Mouse (Mus musculus) v-Abl transformed pro-B cells (cell line): ENCODE measurements around the gene Tap1.
"Not testable (repeated sequence)": the region's sequence is repeated elsewhere in the genome, so short reads cannot be mapped to it uniquely, and the experiment has no call there.

Source experiments
- in situ Hi-C, 2 experiments: fragments of 400-800 bp; cut with MboI; formaldehyde crosslinking; loops; one replicate each; pipeline ENCODE4 v1.15.1; 2025; ENCODE audit not compliant: unreplicated experiment in 2 of 2

Tap1 gene

DNA sequence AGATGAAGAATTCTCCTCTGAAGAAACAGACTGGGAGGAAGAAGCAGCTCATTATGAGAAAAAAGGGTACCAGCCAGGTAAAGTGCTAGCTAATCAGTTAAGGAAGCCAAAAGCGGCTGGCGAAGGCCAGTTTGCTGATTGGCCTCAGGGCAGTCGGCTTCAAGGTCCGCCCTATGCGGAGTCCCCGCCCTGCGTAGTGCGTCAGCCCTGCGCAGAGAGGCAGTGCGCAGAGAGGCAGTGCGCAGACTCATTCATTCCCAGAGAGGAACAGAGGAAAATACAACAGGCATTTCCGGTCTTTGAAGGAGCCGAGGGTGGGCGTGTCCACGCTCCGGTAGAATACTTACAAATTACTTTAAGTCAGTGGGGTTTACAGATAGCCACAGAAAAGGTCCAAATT is 33.0 kb downstream of the Tap1 start:
- in situ Hi-C loops: not testable (repeated sequence)

DNA sequence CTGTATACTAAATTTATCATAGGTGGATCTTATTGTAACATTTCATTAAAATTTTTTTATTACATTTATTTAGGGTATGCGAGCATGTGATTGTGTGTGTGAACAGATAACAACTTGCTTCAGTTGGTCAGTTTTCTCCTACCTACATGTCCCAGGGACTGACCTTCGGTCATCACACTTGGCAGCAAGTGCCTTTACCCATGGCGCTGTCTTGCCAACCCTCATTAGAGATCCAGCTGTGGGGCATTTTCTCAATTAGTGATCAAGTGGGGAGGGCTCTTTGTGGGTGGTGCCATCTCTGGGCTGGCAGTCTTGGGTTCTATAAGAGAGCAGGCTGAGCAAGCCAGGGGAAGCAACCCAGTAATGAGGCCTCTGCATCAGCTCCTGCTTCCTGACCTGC is 37.5 kb downstream of the Tap1 start:
- in situ Hi-C loops: no loop called here

DNA sequence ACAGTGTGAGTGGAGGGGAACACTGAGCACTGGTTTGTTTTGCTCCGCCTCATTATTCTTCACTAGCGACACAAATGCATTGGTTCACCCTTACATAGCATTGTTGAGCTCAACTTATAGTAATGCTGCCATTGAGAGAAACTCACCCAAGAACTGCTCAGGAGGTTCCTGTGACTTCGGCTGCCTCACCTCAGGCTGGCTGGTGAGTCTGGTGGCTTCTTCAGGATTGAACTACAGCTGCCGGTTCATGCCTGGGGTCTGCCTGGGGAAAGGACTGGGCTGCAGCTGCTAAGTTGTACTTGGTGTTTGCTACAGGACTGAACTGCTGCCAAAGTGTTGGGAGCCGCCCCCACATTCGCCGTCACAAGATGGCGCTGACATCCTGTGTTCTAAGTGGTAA is 38.1 kb downstream of the Tap1 start:
- in situ Hi-C loops: no loop called here

DNA sequence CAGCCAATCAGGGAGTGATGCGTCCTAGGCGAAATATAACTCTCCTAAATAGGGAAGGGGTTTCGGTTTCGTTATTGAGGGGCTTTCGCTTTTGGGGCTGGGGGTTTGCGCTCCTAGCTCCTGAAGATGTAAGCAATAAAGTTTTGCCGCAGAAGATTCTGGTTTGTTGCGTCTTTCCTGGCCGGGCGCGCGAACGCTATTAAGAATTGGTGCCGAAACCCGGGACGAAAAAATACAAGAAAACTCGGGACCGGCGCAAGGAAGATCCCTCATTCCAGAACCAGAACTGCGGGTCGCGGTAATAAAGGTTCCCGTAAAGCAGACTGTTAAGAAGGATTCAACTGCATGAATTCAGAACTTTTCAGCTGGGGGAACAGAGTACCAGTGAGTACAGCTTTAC is 38.6 kb downstream of the Tap1 start:
- in situ Hi-C loops: not testable (repeated sequence)

DNA sequence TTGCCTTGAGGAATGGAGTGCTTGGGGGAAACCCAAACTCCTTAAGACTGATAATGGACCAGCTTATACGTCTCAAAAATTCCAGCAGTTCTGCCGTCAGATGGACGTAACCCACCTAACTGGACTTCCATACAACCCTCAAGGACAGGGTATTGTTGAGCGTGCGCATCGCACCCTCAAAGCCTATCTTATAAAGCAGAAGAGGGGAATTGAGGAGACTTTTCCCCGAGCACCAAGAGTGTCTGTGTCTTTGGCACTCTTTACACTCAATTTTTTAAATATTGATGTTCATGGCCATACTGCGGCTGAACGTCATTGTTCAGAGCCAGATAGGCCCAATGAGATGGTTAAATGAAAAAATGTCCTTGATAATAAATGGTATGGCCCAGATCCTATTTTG is 43.6 kb downstream of the Tap1 start:
- in situ Hi-C loops: loop anchor here in 1 of 2 experiments (10.0 kb wide), 1 partner anchor 156 kb away; no protein-coding TSS in a partner anchor

DNA sequence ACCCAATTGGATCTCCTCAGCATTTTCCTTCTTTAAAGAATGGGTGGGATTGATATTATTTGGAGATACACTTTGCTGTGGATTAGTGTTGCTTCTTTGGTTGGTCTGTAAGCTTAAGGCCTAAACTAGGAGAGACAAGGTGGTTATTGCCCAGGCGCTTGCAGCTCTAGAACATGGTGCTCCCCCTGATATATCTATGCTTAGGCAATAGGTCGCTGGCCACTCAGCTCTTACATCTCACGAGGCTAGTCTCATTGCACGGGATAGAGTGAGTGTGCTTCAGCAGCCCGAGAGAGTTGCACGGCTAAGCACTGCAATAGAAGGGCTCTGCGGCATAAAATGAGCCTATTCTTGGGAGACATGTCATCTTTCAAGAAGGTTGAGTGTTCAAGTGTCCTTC is 44.7 kb downstream of the Tap1 start:
- in situ Hi-C loops: loop anchor here in 1 of 2 experiments (10.0 kb wide), 1 partner anchor 157 kb away; no protein-coding TSS in a partner anchor

DNA sequence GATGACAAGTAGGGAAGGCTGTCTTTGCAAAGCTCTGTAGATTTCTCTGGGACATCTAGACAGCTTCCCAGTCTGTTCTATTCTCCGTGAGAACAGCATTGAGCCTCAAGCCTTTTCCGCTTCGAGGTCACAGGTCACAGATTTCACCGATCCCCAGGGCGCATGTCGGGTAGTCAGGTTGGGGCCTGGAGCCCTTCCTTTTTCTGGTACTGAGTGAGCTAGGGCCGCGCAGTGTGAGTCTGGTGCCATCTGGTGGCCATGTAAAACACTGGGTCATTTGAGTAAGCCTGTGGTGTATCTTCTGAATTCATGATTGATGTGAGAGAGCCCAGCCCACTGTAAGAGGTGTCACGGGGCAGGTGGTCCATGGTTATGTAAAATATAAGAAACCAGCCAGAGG is 47.6 kb downstream of the Tap1 start:
- in situ Hi-C loops: loop anchor here (5.0 to 10.0 kb wide), 3 partner anchors 63 to 160 kb away; no protein-coding TSS in a partner anchor

DNA sequence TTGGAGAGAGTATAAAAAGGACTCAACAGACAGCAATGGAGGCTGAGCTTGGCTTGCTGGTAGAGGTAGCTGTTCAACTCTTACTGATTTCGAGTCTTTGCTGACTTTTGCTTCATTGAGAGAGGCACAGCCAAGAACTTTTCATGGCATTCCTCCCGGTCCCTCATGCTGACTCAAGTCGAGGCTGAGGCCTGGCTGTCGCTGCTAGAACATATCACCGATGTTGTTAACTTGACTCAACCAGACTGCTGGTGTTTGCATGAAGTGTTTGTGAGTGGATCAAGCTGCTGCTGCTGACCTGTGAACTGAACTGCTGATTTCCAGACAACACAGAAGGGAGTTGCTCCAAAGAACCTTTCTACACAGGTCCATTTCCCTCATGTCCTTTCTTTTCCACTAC is 49.3 kb downstream of the Tap1 start:
- in situ Hi-C loops: loop anchor here (5.0 to 10.0 kb wide), 3 partner anchors 64 to 162 kb away; no protein-coding TSS in a partner anchor

DNA sequence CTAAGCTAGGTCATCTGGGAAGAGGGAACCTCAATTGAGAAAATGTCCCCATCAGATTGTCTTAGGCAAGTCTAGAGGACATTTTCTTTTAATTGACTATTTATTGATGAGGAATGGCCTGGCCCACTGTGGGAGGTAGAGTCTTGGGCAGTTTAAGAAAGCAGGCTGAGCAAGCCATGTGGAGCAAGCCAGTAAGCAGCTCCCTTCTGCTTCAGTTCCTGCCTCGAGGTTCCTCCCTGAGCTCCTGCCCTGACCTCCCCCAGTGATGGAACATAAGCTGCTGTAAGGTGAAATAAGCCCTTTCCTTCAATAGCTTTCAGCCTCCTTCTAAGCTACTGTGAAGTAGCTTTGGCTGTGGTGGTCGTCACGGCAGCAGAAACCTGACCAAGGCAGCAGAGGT is 50.4 kb downstream of the Tap1 start:
- in situ Hi-C loops: loop anchor here (5.0 to 10.0 kb wide), 3 partner anchors 65 to 163 kb away; no protein-coding TSS in a partner anchor

DNA sequence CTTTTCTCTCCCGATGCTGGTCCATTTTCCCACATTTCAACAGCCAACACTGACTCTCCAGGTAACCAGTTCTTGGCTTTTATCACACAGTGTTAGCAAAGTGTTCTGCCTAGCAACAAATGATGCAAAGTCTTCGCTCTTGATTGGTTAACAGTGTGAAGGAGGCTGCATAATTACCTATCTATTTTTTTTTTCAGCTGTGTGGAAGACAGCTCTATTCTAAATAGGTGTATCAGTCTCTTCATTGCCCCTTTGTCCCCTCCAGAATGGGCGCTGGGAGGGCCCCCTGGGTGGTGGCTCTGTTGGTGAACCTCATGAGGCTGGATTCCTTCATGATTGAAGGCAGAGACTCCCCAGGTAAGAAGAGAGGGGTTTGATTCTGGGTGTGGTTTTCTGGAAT is 51.4 kb downstream of the Tap1 start, which contains the start of gene H2-Ob:
TSS of gene H2-Ob (plus strand) at position 198 of the 400 bp plus-strand sequence.
- in situ Hi-C loops: loop anchor here (5.0 to 10.0 kb wide), 3 partner anchors 66 to 164 kb away; no protein-coding TSS in a partner anchor

DNA sequence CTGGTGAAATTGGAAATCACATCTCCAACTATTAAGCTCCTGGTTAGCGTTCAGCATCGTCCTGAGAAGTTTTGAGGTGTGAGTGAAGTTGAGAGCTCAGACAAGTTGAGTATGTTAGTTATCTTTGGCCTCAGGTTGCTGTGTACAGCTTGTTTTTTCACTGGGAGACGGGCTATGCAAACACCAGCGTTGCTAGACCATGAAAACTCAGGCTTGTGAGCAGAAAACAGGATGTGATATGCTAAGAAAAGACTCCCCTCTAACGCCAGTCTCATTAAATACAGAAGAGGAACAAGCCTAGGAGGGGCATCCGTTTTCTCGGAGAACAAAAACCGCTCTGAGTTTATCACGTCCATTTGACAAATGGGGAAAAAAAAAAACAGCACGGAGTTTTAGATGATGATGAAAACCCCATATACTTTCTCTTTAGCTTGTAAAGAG is 52.3 kb downstream of the Tap1 start:
- in situ Hi-C loops: loop anchor here (5.0 to 10.0 kb wide), 5 partner anchors 67 to 175 kb away; no protein-coding TSS in a partner anchor

DNA sequence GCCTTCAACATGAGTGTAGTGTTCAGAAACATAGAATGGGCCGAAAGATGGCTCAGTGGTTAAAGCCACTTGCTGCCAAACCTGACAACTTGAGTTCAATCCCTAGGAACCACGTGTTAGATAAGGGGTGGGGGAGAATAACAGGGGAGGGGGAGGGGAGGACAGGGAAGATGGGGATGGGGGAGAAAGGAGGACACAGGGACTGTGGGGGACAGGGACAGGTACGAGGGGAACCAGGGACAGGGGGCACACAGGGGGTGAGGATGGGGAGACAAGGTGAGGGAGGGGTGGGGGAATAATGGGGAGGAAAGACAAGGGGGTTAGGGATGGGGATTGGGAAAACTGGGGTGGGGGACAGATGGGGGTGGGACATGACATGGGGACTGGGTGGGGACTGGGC is 53.0 kb downstream of the Tap1 start:
- in situ Hi-C loops: loop anchor here in 1 of 2 experiments (10.0 kb wide), 2 partner anchors 144 to 174 kb away; no protein-coding TSS in a partner anchor

DNA sequence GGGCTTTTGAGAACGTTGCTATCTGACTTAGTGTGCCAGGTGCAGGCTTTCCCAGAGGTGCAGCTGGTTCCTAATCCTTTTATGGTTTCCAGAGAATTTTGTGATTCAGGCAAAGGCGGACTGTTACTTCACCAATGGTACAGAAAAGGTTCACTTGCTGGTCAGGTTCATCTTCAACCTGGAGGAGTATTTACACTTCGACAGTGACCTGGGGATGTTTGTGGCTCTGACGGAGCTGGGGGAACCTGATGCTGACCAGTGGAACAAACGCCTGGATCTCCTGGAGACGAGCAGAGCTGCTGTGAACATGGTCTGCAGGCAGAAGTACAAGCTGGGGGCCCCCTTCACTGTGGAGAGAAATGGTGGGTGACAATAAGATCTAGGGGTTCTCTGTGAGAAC is 53.6 kb downstream of the Tap1 start:
- in situ Hi-C loops: loop anchor here in 1 of 2 experiments (10.0 kb wide), 2 partner anchors 144 to 174 kb away; no protein-coding TSS in a partner anchor

DNA sequence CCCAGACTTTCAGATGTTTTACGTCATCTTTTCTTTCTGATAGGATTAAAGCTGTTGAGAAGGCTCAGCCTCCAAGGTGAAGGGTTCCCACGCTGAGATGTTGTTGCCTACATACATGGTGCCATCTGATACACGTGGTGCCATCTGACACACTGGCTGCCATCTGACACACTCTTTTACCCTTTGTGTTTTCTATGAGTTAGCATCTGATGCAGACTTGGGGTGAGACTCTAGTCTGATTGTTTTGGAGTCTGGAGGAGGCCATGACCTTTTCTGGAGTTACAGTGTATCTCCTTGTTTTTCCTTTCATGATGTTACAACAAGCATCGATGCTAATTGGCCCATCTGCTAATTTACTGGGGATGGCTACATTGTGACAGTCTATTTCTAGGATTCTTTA is 57.3 kb downstream of the Tap1 start:
- in situ Hi-C loops: loop anchor here (5.0 to 10.0 kb wide), 4 partner anchors 103 to 170 kb away; no protein-coding TSS in a partner anchor
